Mouse (Mus musculus) mesoderm, embryonic 11.5 days (tissue): ENCODE data around the gene Cntd1.

Source experiments
- DNase-seq: peaks from one replicate; pipeline ENCODE4 v3.0.0-alpha.2; 2012; ENCODE audit warnings: low read depth, low spot score

Gene Cntd1

GRCm38 (mm10) chr11:101278223-101279192 lies at the start of gene Cntd1, which contains the start of gene Coa3:
Gene Cntd1 (plus strand): TSS chr11:101279012.
Gene Coa3 (minus strand): TSS chr11:101279114.
- DNase-seq, result peak; percentile 93

GRCm38 (mm10) chr11:101229361-101229900 lies 49.4 kb upstream of the Cntd1 start:
- no peak for DNase-seq

- no peak for DNase-seq
Measured at GRCm38 (mm10) chr11:101230061-101230511, 48.7 kb upstream of the Cntd1 start.

DNA sequence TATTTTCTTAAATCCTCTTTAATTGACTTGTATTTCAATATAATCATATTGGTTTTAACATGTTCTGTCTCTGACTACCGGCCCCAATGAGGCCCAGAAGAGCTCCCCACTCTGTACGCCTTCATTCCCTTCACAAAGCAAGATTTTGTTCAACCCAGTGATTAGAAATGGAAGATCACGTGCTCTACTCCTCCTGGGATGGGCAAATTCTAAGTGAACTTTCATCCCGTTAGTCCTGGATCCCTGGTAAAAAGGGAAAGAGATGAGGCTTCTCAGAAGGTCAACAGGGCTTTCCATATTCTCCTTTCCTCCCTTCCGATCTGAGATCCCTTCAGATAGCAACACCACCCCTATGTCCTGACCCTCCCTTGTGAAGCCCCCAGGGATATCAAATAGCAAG lies 48.3 kb upstream of the Cntd1 start:
- no peak for DNase-seq

DNA sequence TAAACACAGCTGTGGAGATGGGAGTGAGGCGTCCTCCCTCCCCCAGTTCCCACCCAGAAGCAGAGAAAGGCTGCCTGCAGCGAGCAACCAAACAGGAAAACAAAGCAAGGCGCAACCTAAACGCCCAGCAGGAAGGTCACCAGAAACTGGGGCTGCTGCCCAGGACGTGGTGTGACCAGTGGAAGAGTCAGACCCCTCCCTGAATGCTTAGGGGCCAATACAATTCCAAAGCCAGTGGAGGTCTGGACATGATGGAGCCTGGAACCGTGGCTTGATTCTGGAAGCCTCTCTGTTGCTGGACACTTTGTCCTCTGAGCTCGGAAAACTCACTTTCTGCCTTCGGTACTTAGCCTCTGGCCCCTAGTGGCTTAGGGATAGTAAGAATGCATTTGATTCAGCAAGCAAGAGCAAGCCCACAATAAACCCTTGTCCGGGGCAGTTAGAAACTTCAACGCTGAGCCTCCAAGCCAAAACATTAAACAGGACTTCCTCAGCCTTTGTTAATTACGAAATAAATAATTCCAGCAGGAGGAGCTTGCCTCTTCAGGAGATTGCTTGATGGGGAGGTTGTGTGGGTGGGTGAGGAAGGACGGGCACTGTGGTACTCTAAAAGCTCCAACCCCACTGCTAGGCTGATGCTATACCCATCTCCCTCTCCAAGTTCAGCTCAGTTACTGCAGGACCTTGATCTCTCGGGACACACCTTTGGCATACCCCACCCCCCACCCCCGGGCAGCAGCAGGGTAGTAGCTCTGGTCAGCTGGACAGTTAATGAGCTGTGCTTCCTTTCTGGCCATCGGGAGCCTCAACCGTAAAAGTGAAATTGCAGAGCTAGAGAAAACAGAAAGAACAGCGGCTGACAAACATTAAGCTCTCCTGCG lies 47.6 kb upstream of the Cntd1 start:
- DNase-seq, result no peak

DNA sequence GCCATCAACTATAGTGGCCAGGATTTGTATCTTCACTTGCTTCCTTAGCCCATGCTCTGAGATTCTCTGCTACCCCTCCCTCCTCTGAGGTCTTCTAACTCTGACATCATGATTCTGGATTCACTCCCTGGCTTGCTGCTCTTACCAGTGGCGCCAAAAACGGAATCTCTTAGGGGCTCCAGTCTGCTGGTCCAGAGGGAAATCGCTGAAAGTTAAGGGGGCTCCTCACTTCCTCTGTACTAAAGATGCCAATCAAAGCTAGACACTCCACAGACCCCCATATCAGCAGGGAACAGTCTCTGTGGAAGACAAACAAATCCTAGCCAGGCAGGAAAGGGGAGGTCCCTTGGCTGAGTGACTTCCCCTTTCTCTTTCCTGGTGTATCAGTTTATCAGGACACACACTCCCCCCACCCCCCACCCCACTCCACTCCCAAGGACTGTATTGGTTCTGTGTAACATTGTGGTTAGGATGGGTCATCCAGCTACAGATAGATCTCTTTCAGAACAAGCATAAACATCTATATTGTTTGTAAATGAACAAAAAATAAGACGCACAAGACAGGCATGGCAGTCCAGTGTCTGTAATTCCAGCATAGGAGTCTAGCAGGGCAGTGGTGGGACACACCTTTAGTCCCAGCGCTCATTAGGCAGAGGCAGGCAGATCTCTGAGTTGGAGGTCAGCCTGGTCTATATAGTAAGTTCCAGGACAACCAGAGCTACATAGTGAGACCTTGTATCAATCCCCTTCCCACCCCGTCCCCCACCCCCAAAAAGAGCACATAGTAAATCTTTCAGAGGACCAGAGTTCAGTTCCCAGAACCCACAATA lies 46.6 kb upstream of the Cntd1 start:
- peak; percentile 48 for DNase-seq

GRCm38 (mm10) chr11:101233240-101233639 lies 45.6 kb upstream of the Cntd1 start:
- DNase-seq, result no peak

DNA sequence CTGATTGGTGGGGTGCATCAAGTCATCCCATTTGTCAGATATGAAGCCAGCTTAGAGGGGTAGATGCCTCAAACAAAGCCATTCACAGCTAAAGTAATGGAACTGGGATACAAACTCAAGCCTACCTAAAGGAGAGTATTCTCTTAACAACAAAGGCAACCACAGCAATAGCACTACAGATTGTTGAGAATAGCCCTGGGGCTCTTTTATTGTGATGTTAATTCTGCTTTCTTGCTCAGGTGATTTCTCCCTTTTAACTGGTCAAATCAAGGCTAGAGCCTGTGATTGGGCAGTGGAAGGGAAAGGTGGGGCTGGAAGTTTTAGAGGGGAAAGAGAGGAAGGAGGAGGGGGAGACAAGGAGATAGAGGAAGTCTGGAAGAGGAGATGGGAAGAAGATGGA lies 44.7 kb upstream of the Cntd1 start:
- DNase-seq, result no peak

DNA sequence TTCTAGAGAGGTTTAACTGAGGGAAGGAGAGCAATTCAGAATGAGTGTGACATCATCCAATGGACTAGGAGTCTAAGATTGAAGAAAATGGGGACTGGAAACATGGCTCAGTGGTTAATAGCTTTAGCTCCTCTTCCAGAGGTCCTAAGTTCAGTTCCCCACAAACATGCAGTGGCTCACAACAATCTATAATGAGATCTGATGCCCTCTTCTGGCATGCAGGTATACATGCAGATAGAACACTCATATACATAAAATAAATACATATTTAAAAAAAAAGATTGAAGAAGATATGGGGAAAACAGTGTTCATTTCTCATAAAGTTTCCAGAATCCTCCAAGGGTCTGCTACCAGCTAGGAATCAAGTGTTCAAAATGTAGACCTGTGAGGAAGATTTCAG lies 43.4 kb upstream of the Cntd1 start:
- DNase-seq, result no peak

GRCm38 (mm10) chr11:101236782-101237181 lies 42.0 kb upstream of the Cntd1 start:
- no peak for DNase-seq

DNA sequence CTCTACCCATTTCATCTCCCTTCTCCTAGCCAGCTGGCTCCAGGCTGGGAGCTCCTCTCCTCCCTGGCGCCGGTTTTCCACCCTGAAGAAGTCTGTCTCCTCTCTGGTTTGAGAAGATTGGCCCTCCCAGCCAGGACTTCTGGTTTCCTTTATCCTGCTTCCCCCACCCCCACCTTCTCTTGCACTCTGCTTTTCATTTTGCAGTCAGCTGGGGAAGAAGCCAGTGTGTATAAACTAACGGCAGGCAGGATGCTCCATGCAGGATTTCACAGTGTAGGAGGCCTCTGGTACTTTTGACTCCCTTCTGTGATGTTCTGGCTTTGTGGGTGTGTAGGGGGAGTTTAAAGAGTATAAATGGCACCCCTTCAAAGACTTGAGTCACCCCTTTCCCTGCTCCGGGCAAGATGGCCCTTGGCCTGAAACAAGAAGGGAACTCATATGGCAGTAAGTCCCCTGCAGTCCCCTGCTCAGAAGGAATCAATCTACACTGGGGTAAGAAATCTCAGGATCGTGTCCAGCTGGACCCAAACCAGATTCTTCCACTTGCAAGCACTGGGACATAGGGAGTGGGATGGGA lies 40.7 kb upstream of the Cntd1 start:
- no peak for DNase-seq

DNA sequence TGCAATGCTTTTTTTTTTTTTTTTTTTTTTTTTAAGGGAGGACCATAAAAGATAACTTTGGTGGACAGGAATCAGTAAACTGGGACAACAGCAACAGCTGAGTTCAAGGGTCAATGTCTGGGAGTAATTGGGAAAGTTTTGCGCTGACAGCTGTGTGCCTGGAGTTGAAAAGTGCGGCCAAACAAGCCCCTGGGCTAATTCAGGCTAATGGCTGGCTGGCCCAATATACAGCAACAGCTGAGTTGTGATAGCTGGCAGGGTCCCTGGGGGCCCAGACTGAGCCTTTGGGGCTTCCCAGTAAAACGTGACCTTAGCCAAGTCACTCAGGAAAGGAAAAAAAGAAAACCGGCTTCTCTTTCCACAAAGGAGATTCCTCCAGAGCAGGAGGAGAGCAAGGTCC lies 33.7 kb upstream of the Cntd1 start:
- DNase-seq, result no peak

DNA sequence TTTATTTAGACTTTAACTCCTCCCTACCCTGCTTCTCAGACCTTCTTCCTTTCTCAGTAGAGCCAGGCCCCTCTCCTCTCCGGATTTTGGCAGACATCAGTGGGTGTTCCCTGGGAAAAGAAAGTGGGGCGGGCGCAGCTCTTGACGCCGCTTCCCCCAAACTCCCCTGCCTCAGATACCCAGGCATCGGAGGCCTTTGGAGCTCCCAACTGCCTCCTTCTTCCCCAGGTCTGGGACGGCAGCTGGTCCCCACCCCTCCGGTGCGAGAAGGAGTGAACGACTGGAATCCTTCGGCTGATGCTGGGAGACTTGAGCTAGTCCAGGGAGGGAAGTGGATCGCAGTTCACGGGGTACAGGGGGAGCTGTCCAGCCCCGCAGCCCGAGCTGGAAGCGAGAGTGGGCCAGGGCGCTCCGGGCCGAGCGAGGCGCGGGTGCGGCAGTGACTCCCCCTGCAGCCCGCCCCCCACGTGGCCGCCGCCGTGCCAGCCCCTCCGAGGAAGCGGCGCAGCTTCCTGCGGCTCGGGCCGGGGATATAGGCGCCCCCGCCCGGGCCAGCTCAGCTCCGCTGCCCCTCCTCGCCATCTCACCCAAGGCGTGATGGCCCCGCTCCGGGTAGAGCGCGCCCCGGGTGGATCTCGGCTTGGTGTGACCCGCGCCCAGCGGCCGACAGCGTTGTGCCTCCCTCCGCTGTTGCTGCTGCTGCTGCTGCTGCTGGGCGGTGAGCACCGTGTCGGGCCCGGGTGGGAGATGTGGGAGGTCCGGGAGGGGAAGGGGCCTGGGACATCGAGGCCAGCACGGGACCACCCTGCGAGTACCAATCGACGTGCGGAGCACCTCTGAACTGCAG lies 32.7 kb upstream of the Cntd1 start, which contains the start of gene Ramp2:
Ramp2 (plus strand) TSS at position 174 of the 847 bp plus-strand sequence.
- no peak for DNase-seq

DNA sequence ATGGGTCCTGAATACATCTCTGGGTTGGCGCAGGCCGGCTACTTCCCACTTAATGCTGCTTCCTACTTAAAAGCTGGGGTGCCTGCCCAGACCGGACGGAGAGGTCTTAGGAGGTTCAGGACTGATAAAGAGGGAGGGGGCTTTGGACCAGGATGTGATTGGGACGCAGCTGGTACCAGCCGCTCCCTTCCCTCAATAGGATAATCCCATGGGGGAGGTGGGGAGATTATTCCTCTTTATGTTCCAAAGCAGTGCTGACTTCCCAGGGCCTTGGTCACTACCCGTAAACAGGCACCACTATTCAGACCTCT lies 32.2 kb upstream of the Cntd1 start:
- no peak for DNase-seq

DNA sequence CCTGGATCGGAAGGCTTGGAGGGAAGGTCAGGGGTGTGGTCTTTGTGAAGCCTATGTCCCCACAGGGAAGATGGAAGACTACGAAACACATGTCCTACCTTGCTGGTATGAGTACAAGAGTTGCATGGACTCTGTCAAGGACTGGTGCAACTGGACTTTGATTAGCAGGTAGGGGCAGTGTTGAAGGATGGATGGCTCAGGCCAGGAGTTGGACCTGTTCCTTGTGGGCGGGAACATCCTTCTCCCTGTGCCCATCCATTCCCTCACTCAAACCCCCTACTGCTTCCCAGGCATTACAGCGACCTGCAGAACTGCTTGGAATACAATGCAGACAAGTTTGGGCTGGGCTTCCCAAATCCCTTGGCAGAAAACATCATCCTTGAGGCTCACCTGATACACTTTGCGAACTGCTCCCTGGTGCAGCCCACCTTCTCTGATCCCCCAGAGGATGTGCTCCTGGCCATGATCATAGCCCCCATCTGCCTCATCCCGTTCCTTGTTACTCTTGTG lies 31.2 kb upstream of the Cntd1 start:
- no peak for DNase-seq

- peak; percentile 85 for DNase-seq
Measured at GRCm38 (mm10) chr11:101248258-101248994, 30.4 kb upstream of the Cntd1 start.

DNA sequence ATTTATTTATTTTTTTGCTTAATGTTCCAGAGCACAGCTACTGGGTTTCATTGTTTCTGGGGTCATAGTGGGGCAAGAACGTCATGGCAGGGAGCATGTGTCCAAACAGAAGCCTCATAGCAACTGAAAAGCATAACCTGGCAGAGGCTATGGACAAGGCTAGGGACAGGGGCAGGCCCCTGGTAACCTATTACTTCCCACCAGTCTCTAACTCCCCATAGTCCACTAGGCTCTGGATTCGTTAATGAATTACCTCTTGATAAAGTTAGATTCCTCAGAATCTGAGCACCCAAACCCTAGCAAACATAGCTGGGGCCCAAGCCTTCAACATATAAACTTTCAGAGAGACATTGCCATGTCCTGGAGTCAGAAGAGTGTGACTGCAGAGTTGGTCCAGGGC lies 27.8 kb upstream of the Cntd1 start:
- no peak for DNase-seq

- DNase-seq, result no peak
Measured at GRCm38 (mm10) chr11:101252941-101253340, 25.9 kb upstream of the Cntd1 start.
